Mouse (Mus musculus): ENCODE measurements around the gene Lrrfip1. TPM values are rescaled to one million over a fixed set of nuclear protein-coding genes. Genes with fewer than 3 reads are reported as not detected.

Lrrfip1 gene
- polyA plus RNA-seq, 1 experiment from 2014 or later, result 30.1 TPM

DNA sequence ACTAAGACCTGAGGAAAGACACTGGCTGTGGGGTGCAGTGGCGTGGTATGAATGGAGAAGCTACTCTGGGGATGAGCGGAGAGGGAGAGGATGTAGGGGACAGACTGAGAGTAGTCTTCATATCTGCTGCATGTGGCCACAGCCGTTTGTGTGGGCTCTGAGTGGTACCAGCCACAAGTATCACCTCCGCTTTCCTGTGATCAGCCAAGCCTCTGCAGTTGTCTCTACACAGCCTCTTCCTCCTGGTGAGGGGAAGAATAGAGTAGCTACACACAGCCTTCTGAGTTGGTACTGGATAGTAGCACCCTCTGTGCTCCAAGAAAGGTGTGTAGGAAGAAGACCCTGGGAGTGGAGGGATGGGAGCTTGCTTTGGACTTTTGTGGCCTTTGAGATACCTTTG, 38.7 kb downstream of the Lrrfip1 start:
- Histone ChIP-seq H3K9me3 (ENCODE audit: control insufficient read depth, low read length) (no peaks in the 10 kb centered on the region), H3K9ac (replicated peaks; ENCODE audit: low read length) (no peak overlapping the region), H3K27ac (replicated peaks; ENCODE audit: low read depth, low read length) (no peak overlapping the region), H3K4me1 (ENCODE audit: control insufficient read depth, insufficient read depth, low read length) (no peaks in the 10 kb centered on the region), H3K27me3 (ENCODE audit: control insufficient read depth, insufficient read depth, low read length) (no peaks in the 10 kb centered on the region), H3K4me3 (replicated peaks; ENCODE audit: low read depth, low read length) (no peak overlapping the region), H3K4me2 (ENCODE audit: low read length) (no peak overlapping the region), H3K36me3 (ENCODE audit: control insufficient read depth, insufficient read depth, low read length) (no peaks in the 10 kb centered on the region)
- DNase-seq (no peak), ATAC-seq (ENCODE audit: low FRiP score, low TSS enrichment) (no peak)
- 93% methylated on average over 4 of the region's 4 CpGs for WGBS

DNA sequence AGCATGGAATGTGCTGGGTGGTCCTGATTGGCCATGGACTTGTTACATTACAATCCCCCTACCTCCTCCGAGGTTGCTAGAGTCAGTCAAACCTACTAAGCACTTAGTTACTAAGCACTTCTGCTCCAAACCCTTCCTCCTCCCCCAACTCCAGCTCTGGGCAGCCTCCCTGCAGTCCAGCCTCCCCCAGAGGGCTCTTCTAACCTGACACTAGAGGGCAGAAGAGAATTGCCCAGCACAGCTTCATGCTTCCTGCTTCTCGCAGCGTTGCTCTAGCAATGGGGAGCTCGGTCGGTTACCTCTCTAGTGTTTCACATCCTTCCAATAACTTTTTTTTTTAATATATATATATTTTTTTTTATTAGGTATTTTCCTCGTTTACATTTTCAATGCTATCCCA, 39.5 kb downstream of the Lrrfip1 start:
- DNase-seq (no peak), ATAC-seq (ENCODE audit: low FRiP score, low TSS enrichment) (no peak)
- Histone ChIP-seq H3K4me1 (ENCODE audit: control insufficient read depth, insufficient read depth, low read length) (no peaks in the 10 kb centered on the region), H3K9me3 (ENCODE audit: control insufficient read depth, low read length) (no peaks in the 10 kb centered on the region), H3K4me3 (replicated peaks; ENCODE audit: low read depth, low read length) (no peak overlapping the region), H3K27ac (replicated peaks; ENCODE audit: low read depth, low read length) (no peak overlapping the region), H3K27me3 (ENCODE audit: control insufficient read depth, insufficient read depth, low read length) (no peaks in the 10 kb centered on the region), H3K36me3 (ENCODE audit: control insufficient read depth, insufficient read depth, low read length) (no peaks in the 10 kb centered on the region), H3K4me2 (ENCODE audit: low read length) (no peak overlapping the region), H3K9ac (replicated peaks; ENCODE audit: low read length) (no peak overlapping the region)
- 90% methylated on average over 6 of the region's 6 CpGs for WGBS

DNA sequence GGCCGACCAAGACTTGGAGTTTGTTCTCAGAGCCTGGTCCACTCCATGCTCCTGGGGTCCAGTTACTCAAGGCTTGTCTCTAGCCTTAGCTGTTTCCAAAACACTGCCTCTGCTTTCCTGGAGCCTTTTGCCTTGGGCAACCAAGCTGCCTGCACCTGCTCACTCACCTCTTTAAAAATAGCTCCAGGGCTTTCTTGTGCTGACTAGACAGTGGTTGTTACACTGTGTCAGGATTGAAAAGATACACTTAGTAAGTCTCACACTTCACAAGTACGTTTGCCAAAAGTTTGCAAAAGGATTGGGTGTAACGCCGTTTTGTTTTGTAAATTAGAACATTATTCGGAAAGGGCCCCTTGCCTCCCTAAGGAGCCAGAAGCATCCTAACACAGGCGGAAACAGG, 40.0 kb downstream of the Lrrfip1 start:
- ATAC-seq (ENCODE audit: low FRiP score, low TSS enrichment), result no peak
- H3K36me3 ChIP-seq (ENCODE audit: control insufficient read depth, insufficient read depth, low read length), result no peaks in the 10 kb centered on the region
- no peak overlapping the region for H3K4me2 ChIP-seq (ENCODE audit: low read length)
- H3K4me3 ChIP-seq (replicated peaks; ENCODE audit: low read depth, low read length), result no peak overlapping the region
- H3K27me3 ChIP-seq (ENCODE audit: control insufficient read depth, insufficient read depth, low read length), result no peaks in the 10 kb centered on the region
- no peaks in the 10 kb centered on the region for H3K9me3 ChIP-seq (ENCODE audit: control insufficient read depth, low read length)
- WGBS, result 44% methylated on average over 6 of the region's 6 CpGs
- no peak overlapping the region for H3K27ac ChIP-seq (replicated peaks; ENCODE audit: low read depth, low read length)
- no peaks in the 10 kb centered on the region for H3K4me1 ChIP-seq (ENCODE audit: control insufficient read depth, insufficient read depth, low read length)
- H3K9ac ChIP-seq (replicated peaks; ENCODE audit: low read length), result no peak overlapping the region
- DNase-seq, result peak; percentile 37

DNA sequence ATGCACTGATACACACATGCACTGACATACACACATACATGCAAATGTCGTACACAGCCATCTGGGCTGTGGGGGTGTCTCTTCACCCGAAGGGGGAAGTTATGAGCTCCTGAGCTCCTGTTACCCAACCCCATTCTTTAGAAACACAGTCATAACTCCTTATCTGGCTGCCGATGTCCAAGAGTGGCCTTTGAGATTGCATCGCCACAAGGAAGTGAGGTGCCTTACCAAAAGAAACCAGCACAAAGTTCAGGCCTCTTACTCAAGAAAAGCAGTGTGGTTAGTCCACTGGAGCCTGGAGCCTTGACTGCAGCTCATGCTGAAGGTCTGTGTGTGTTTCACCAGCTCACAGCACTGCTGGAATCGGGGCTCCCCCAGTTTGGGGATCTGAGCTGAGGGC, 43.1 kb downstream of the Lrrfip1 start:
- no peak overlapping the region for H3K27ac ChIP-seq (replicated peaks; ENCODE audit: low read depth, low read length)
- no peak overlapping the region for H3K4me2 ChIP-seq (ENCODE audit: low read length)
- H3K9ac ChIP-seq (replicated peaks; ENCODE audit: low read length), result no peak overlapping the region
- ATAC-seq (ENCODE audit: low FRiP score, low TSS enrichment), result no peak
- H3K27me3 ChIP-seq (ENCODE audit: control insufficient read depth, insufficient read depth, low read length), result no peaks in the 10 kb centered on the region
- DNase-seq, result no peak
- no peaks in the 10 kb centered on the region for H3K4me1 ChIP-seq (ENCODE audit: control insufficient read depth, insufficient read depth, low read length)
- no peak overlapping the region for H3K4me3 ChIP-seq (replicated peaks; ENCODE audit: low read depth, low read length)
- no peaks in the 10 kb centered on the region for H3K36me3 ChIP-seq (ENCODE audit: control insufficient read depth, insufficient read depth, low read length)
- WGBS, result 96% methylated on average over 5 of the region's 5 CpGs
- H3K9me3 ChIP-seq (ENCODE audit: control insufficient read depth, low read length), result no peaks in the 10 kb centered on the region

DNA sequence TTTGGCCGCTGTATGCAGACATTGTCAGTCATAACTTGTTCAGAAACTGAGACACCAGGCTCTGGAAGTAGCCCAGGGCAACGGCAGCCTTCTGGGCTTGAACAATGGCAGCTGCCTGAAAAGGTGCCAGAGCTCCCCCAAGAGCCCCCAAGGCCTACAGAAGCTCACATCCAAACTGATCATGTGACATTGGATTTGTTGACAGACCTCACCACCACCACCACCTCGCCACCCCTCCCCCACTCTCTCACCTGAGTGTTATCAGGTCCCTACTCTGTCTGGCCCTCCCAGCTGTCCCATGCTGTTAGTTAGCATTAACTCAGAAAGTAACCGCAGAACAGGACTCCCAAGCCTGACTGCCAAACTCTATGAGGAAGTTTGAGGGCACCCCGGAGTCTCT, 44.7 kb downstream of the Lrrfip1 start:
- Histone ChIP-seq H3K4me2 (ENCODE audit: low read length) (no peak overlapping the region), H3K27ac (replicated peaks; ENCODE audit: low read depth, low read length) (peak overlapping the region; percentile 26; the same call in 1 of the 2 replicates), H3K9ac (replicated peaks; ENCODE audit: low read length) (no peak overlapping the region), H3K36me3 (ENCODE audit: control insufficient read depth, insufficient read depth, low read length) (no peaks in the 10 kb centered on the region), H3K9me3 (ENCODE audit: control insufficient read depth, low read length) (no peaks in the 10 kb centered on the region), H3K27me3 (ENCODE audit: control insufficient read depth, insufficient read depth, low read length) (no peaks in the 10 kb centered on the region), H3K4me1 (ENCODE audit: control insufficient read depth, insufficient read depth, low read length) (no peaks in the 10 kb centered on the region), H3K4me3 (replicated peaks; ENCODE audit: low read depth, low read length) (no peak overlapping the region)
- WGBS, result 70% methylated on average over 5 of the region's 5 CpGs
- ATAC-seq (ENCODE audit: low FRiP score, low TSS enrichment) (no peak), DNase-seq (peak; percentile 55)

DNA sequence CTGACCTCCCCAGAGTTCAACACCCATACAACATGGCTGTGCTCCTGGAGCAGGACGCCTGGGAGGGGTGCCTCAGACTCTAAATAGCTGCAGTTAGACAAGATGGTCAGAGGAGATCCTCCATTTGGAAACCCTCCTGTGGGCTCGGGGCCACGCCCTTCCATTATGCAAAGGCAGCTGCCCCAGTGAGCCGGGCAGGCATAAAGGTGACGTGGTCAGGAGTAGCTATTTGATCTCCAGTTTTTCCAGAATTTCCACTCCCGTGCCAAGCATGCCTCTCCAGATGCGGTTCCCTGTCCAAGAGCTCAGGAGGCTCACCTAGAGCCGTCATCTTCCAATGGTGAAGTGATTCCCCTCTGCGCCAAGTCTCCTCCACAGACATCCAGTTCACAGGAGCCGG, 45.6 kb downstream of the Lrrfip1 start:
- ATAC-seq (ENCODE audit: low FRiP score, low TSS enrichment) (no peak), DNase-seq (no peak)
- WGBS, result 94% methylated on average over 10 of the region's 10 CpGs

DNA sequence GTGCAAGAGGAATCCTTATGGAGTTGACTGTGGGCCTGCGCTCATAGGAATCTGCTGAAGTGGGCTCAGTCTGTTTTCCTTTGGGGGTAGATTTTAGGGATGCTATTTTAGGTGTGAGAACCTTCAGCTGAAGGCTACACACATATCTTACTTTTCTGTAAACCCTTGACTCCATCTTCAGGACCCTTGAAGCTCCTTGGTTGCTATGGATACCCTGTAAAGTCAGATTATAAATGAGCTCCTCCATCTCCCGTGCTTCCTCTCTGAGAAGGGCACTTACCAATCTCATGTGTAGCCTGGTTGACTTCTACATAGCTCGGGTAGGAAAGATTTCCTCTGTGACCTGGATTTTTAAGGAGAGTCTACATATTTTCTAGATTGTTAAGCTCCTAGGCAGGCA, 46.1 kb downstream of the Lrrfip1 start:
- WGBS, result 62% methylated on average over 3 of the region's 3 CpGs
- Histone ChIP-seq H3K4me2 (ENCODE audit: low read length) (no peak overlapping the region), H3K27ac (replicated peaks; ENCODE audit: low read depth, low read length) (no peak overlapping the region), H3K27me3 (ENCODE audit: control insufficient read depth, insufficient read depth, low read length) (no peaks in the 10 kb centered on the region), H3K36me3 (ENCODE audit: control insufficient read depth, insufficient read depth, low read length) (no peaks in the 10 kb centered on the region), H3K4me3 (replicated peaks; ENCODE audit: low read depth, low read length) (no peak overlapping the region), H3K9me3 (ENCODE audit: control insufficient read depth, low read length) (no peaks in the 10 kb centered on the region), H3K4me1 (ENCODE audit: control insufficient read depth, insufficient read depth, low read length) (no peaks in the 10 kb centered on the region), H3K9ac (replicated peaks; ENCODE audit: low read length) (no peak overlapping the region)
- ATAC-seq (ENCODE audit: low FRiP score, low TSS enrichment) (no peak), DNase-seq (no peak)

More for the DNA sequence above, 45.6 kb downstream of the Lrrfip1 start:
- no peak overlapping the region for H3K4me2 ChIP-seq (ENCODE audit: low read length)
- H3K9ac ChIP-seq (replicated peaks; ENCODE audit: low read length), result no peak overlapping the region
- H3K27ac ChIP-seq (replicated peaks; ENCODE audit: low read depth, low read length), result no peak overlapping the region
- H3K36me3 ChIP-seq (ENCODE audit: control insufficient read depth, insufficient read depth, low read length), result no peaks in the 10 kb centered on the region
- no peaks in the 10 kb centered on the region for H3K27me3 ChIP-seq (ENCODE audit: control insufficient read depth, insufficient read depth, low read length)
- H3K9me3 ChIP-seq (ENCODE audit: control insufficient read depth, low read length), result no peaks in the 10 kb centered on the region
- no peak overlapping the region for H3K4me3 ChIP-seq (replicated peaks; ENCODE audit: low read depth, low read length)
- H3K4me1 ChIP-seq (ENCODE audit: control insufficient read depth, insufficient read depth, low read length), result no peaks in the 10 kb centered on the region

DNA sequence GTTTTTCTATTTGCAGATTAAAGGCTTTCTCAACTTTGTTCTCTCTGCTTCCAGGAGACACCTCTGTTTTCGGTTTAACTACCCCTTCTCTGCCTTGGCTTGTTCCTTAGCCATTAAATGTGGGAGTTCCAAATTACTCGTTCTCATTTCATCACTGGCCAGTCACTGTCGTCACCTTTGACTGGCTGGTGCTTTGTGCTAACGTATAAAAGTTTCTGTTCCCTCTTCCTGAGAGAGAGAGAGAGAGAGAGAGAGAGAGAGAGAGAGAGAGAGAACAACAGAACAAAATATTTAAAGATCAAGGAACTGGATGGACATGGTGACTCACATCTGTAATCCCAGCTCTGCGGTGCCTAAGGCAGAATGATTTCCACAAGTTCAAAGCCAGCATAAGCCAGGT, 47.7 kb downstream of the Lrrfip1 start:
- Histone ChIP-seq H3K27ac (replicated peaks; ENCODE audit: low read depth, low read length) (no peak overlapping the region), H3K9me3 (ENCODE audit: control insufficient read depth, low read length) (no peaks in the 10 kb centered on the region), H3K4me1 (ENCODE audit: control insufficient read depth, insufficient read depth, low read length) (no peaks in the 10 kb centered on the region), H3K27me3 (ENCODE audit: control insufficient read depth, insufficient read depth, low read length) (no peaks in the 10 kb centered on the region), H3K4me3 (replicated peaks; ENCODE audit: low read depth, low read length) (no peak overlapping the region), H3K4me2 (ENCODE audit: low read length) (no peak overlapping the region), H3K9ac (replicated peaks; ENCODE audit: low read length) (no peak overlapping the region), H3K36me3 (ENCODE audit: control insufficient read depth, insufficient read depth, low read length) (no peaks in the 10 kb centered on the region)
- WGBS, result 75% methylated on average over 5 of the region's 5 CpGs
- DNase-seq (no peak), ATAC-seq (ENCODE audit: low FRiP score, low TSS enrichment) (no peak)

DNA sequence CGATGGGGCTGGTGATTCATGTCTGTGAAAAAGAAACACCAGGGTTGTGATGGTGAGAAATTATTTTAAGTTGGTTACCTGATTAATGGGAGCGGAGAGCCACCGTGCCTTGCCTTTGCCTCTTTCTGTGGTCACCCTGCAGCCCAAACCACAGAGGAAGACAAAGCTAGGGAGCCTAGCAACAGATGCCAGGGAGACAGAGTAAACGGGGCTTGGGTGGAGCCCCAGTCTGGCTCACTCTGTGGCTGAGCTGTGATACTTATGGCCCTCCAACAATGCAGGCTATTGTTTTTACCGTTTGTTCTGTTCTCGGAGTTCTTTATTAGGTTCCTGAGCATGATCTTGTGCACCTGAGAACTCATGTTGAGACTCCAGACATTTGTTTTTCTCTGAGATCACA, 50.8 kb downstream of the Lrrfip1 start:
- peaks cover 12% of the 10 kb centered on the region; the same call in 1 of the 2 replicates for H3K27me3 ChIP-seq (ENCODE audit: control insufficient read depth, insufficient read depth, low read length)
- H3K4me2 ChIP-seq (ENCODE audit: low read length), result no peak overlapping the region
- DNase-seq (no peak), ATAC-seq (ENCODE audit: low FRiP score, low TSS enrichment) (no peak)
- H3K4me1 ChIP-seq (ENCODE audit: control insufficient read depth, insufficient read depth, low read length), result peaks cover 15% of the 10 kb centered on the region
- 73% methylated on average over 6 of the region's 6 CpGs for WGBS
- no peaks in the 10 kb centered on the region for H3K36me3 ChIP-seq (ENCODE audit: control insufficient read depth, insufficient read depth, low read length)
- no peaks in the 10 kb centered on the region for H3K9me3 ChIP-seq (ENCODE audit: control insufficient read depth, low read length)
- H3K27ac ChIP-seq (replicated peaks; ENCODE audit: low read depth, low read length), result no peak overlapping the region
- no peak overlapping the region for H3K4me3 ChIP-seq (replicated peaks; ENCODE audit: low read depth, low read length)
- H3K9ac ChIP-seq (replicated peaks; ENCODE audit: low read length), result no peak overlapping the region
